Mouse (Mus musculus): ENCODE results near the gene Coa6. TPM values are rescaled to one million over a fixed set of nuclear protein-coding genes. Genes with fewer than 3 reads are reported as not detected.

Gene Coa6
- polyA plus RNA-seq, 1 experiment from 2014 or later, result 46.8 TPM

GRCm38 (mm10) chr8:126405030-126405429, 17.3 kb upstream of the Coa6 start:
- H3K27me3 ChIP-seq (replicated peaks), result no peaks in the 10 kb centered on the region
- H3K4me2 ChIP-seq, result no peak overlapping the region
- 75% methylated on average over 4 of the region's 4 CpGs for WGBS
- H3K4me3 ChIP-seq (replicated peaks), result no peak overlapping the region
- H3K4me1 ChIP-seq, result no peaks in the 10 kb centered on the region
- no peak overlapping the region for H3K27ac ChIP-seq (replicated peaks)
- H3K9me3 ChIP-seq (replicated peaks), result no peaks in the 10 kb centered on the region
- H3K36me3 ChIP-seq, result no peaks in the 10 kb centered on the region
- no peak overlapping the region for H3K9ac ChIP-seq (replicated peaks)
- ATAC-seq (ENCODE audit: low FRiP score), result no peak

GRCm38 (mm10) chr8:126420834-126421233, 1.5 kb upstream of the Coa6 start:
- ATAC-seq (ENCODE audit: low FRiP score), result no peak
- WGBS, result 84% methylated on average over 3 of the region's 3 CpGs
- no peak overlapping the region for H3K4me2 ChIP-seq
- peaks cover 23% of the 10 kb centered on the region for H3K4me1 ChIP-seq
- H3K27me3 ChIP-seq (replicated peaks), result no peaks in the 10 kb centered on the region
- H3K9ac ChIP-seq (replicated peaks), result no peak overlapping the region
- H3K36me3 ChIP-seq, result peaks cover 8% of the 10 kb centered on the region
- no peaks in the 10 kb centered on the region for H3K9me3 ChIP-seq (replicated peaks)
- no peak overlapping the region for H3K4me3 ChIP-seq (replicated peaks)
- no peak overlapping the region for H3K27ac ChIP-seq (replicated peaks)

- ATAC-seq (ENCODE audit: low FRiP score), result peak; percentile 73
- 6% methylated on average over 9 of the region's 9 CpGs for WGBS
- H3K4me2 ChIP-seq, result peak overlapping the region; percentile 86
- H3K9ac ChIP-seq (replicated peaks), result peak overlapping the region; percentile 95
- no peaks in the 10 kb centered on the region for H3K9me3 ChIP-seq (replicated peaks)
- H3K4me3 ChIP-seq (replicated peaks), result peak overlapping the region; percentile 94
- H3K36me3 ChIP-seq, result peaks cover 29% of the 10 kb centered on the region
- no peaks in the 10 kb centered on the region for H3K27me3 ChIP-seq (replicated peaks)
- peaks cover 23% of the 10 kb centered on the region for H3K4me1 ChIP-seq
- H3K27ac ChIP-seq (replicated peaks), result peak overlapping the region; percentile 90
These were observed 595 bp downstream of the Coa6 start for GRCm38 (mm10) chr8:126422920-126423300.

GRCm38 (mm10) chr8:126424163-126424562, 1.8 kb downstream of the Coa6 start:
- Histone ChIP-seq H3K4me1 (peaks cover 23% of the 10 kb centered on the region), H3K9ac (replicated peaks) (no peak overlapping the region), H3K4me3 (replicated peaks) (no peak overlapping the region), H3K9me3 (replicated peaks) (no peaks in the 10 kb centered on the region), H3K36me3 (peaks cover 41% of the 10 kb centered on the region), H3K4me2 (no peak overlapping the region), H3K27ac (replicated peaks) (no peak overlapping the region), H3K27me3 (replicated peaks) (no peaks in the 10 kb centered on the region)
- 87% methylated on average over 4 of the region's 4 CpGs for WGBS
- ATAC-seq (ENCODE audit: low FRiP score), result no peak

GRCm38 (mm10) chr8:126424946-126425345, 2.6 kb downstream of the Coa6 start:
- no peak for ATAC-seq (ENCODE audit: low FRiP score)
- Histone ChIP-seq H3K27ac (replicated peaks) (no peak overlapping the region), H3K9ac (replicated peaks) (no peak overlapping the region), H3K4me1 (peaks cover 23% of the 10 kb centered on the region), H3K4me3 (replicated peaks) (no peak overlapping the region), H3K9me3 (replicated peaks) (no peaks in the 10 kb centered on the region), H3K36me3 (peaks cover 49% of the 10 kb centered on the region), H3K27me3 (replicated peaks) (no peaks in the 10 kb centered on the region), H3K4me2 (no peak overlapping the region)
- WGBS, result 72% methylated on average over 1 of the region's 1 CpGs

GRCm38 (mm10) chr8:126429635-126430034, 7.3 kb downstream of the Coa6 start:
- Histone ChIP-seq H3K27ac (replicated peaks) (no peak overlapping the region), H3K27me3 (replicated peaks) (no peaks in the 10 kb centered on the region), H3K4me1 (no peaks in the 10 kb centered on the region), H3K36me3 (peaks cover 82% of the 10 kb centered on the region), H3K9ac (replicated peaks) (no peak overlapping the region), H3K4me2 (no peak overlapping the region), H3K4me3 (replicated peaks) (no peak overlapping the region), H3K9me3 (replicated peaks) (no peaks in the 10 kb centered on the region)
- WGBS, result 95% methylated on average over 5 of the region's 5 CpGs
- no peak for ATAC-seq (ENCODE audit: low FRiP score)

GRCm38 (mm10) chr8:126433827-126434226, 11.5 kb downstream of the Coa6 start:
- Histone ChIP-seq H3K27ac (replicated peaks) (no peak overlapping the region), H3K4me2 (no peak overlapping the region), H3K4me1 (no peaks in the 10 kb centered on the region), H3K36me3 (peaks cover 81% of the 10 kb centered on the region), H3K9me3 (replicated peaks) (no peaks in the 10 kb centered on the region), H3K27me3 (replicated peaks) (no peaks in the 10 kb centered on the region), H3K4me3 (replicated peaks) (no peak overlapping the region), H3K9ac (replicated peaks) (no peak overlapping the region)
- 88% methylated on average over 7 of the region's 7 CpGs for WGBS
- no peak for ATAC-seq (ENCODE audit: low FRiP score)

GRCm38 (mm10) chr8:126438937-126439336, 16.6 kb downstream of the Coa6 start:
- H3K4me1 ChIP-seq, result no peaks in the 10 kb centered on the region
- H3K27ac ChIP-seq (replicated peaks), result no peak overlapping the region
- H3K4me3 ChIP-seq (replicated peaks), result no peak overlapping the region
- no peaks in the 10 kb centered on the region for H3K27me3 ChIP-seq (replicated peaks)
- H3K36me3 ChIP-seq, result peaks cover 64% of the 10 kb centered on the region
- no peak overlapping the region for H3K4me2 ChIP-seq
- no peak overlapping the region for H3K9ac ChIP-seq (replicated peaks)
- 73% methylated on average over 2 of the region's 2 CpGs for WGBS
- ATAC-seq (ENCODE audit: low FRiP score), result no peak
- no peaks in the 10 kb centered on the region for H3K9me3 ChIP-seq (replicated peaks)

- H3K9me3 ChIP-seq (replicated peaks), result no peaks in the 10 kb centered on the region
- H3K36me3 ChIP-seq, result peaks cover 76% of the 10 kb centered on the region
- 93% methylated on average over 8 of the region's 8 CpGs for WGBS
- no peak for ATAC-seq (ENCODE audit: low FRiP score)
- H3K9ac ChIP-seq (replicated peaks), result no peak overlapping the region
- no peaks in the 10 kb centered on the region for H3K27me3 ChIP-seq (replicated peaks)
- H3K4me2 ChIP-seq, result no peak overlapping the region
- H3K4me3 ChIP-seq (replicated peaks), result no peak overlapping the region
- no peak overlapping the region for H3K27ac ChIP-seq (replicated peaks)
- no peaks in the 10 kb centered on the region for H3K4me1 ChIP-seq
These were observed 28.8 kb downstream of the Coa6 start for GRCm38 (mm10) chr8:126451158-126451557.

- H3K9me3 ChIP-seq (replicated peaks), result no peaks in the 10 kb centered on the region
- no peaks in the 10 kb centered on the region for H3K4me1 ChIP-seq
- H3K27me3 ChIP-seq (replicated peaks), result no peaks in the 10 kb centered on the region
- no peak overlapping the region for H3K4me3 ChIP-seq (replicated peaks)
- H3K27ac ChIP-seq (replicated peaks), result no peak overlapping the region
- H3K36me3 ChIP-seq, result peaks cover 72% of the 10 kb centered on the region
- no peak for ATAC-seq (ENCODE audit: low FRiP score)
- WGBS, result 85% methylated on average over 7 of the region's 7 CpGs
- no peak overlapping the region for H3K4me2 ChIP-seq
- no peak overlapping the region for H3K9ac ChIP-seq (replicated peaks)
These were observed 33.1 kb downstream of the Coa6 start for GRCm38 (mm10) chr8:126455383-126455782.

GRCm38 (mm10) chr8:126460274-126460673, 38.0 kb downstream of the Coa6 start:
- Histone ChIP-seq H3K27me3 (replicated peaks) (no peaks in the 10 kb centered on the region), H3K36me3 (peaks cover 66% of the 10 kb centered on the region), H3K9me3 (replicated peaks) (no peaks in the 10 kb centered on the region), H3K4me3 (replicated peaks) (no peak overlapping the region), H3K4me1 (no peaks in the 10 kb centered on the region), H3K9ac (replicated peaks) (no peak overlapping the region), H3K4me2 (no peak overlapping the region), H3K27ac (replicated peaks) (no peak overlapping the region)
- no peak for ATAC-seq (ENCODE audit: low FRiP score)
- 60% methylated on average over 3 of the region's 3 CpGs for WGBS

- Histone ChIP-seq H3K4me3 (replicated peaks) (no peak overlapping the region), H3K4me2 (no peak overlapping the region), H3K27me3 (replicated peaks) (no peaks in the 10 kb centered on the region), H3K36me3 (peaks cover 65% of the 10 kb centered on the region), H3K9me3 (replicated peaks) (no peaks in the 10 kb centered on the region), H3K4me1 (no peaks in the 10 kb centered on the region), H3K27ac (replicated peaks) (no peak overlapping the region), H3K9ac (replicated peaks) (no peak overlapping the region)
- WGBS, result 79% methylated on average over 7 of the region's 7 CpGs
- no peak for ATAC-seq (ENCODE audit: low FRiP score)
These were observed 39.4 kb downstream of the Coa6 start for GRCm38 (mm10) chr8:126461735-126462134.

GRCm38 (mm10) chr8:126464071-126464470, 41.8 kb downstream of the Coa6 start:
- H3K4me2 ChIP-seq, result no peak overlapping the region
- 86% methylated on average over 7 of the region's 7 CpGs for WGBS
- H3K4me1 ChIP-seq, result no peaks in the 10 kb centered on the region
- H3K9me3 ChIP-seq (replicated peaks), result no peaks in the 10 kb centered on the region
- H3K27me3 ChIP-seq (replicated peaks), result no peaks in the 10 kb centered on the region
- no peak overlapping the region for H3K4me3 ChIP-seq (replicated peaks)
- peaks cover 60% of the 10 kb centered on the region for H3K36me3 ChIP-seq
- ATAC-seq (ENCODE audit: low FRiP score), result no peak
- H3K9ac ChIP-seq (replicated peaks), result no peak overlapping the region
- no peak overlapping the region for H3K27ac ChIP-seq (replicated peaks)
